Mouse (Mus musculus) liver, embryonic 14.5 days (tissue): ENCODE data around the gene Nrp2. TPM values are rescaled to one million over a fixed set of nuclear protein-coding genes. Genes with fewer than 3 reads are reported as not detected.

Experiments used
- ATAC-seq: fragments of 200-750 bp; cut with Nextera tagmentation; 2 replicates; pipeline ENCODE4 v1.8.0; 2017; ENCODE audit warnings: moderate number of reproducible peaks, mild to moderate bottlenecking, moderate library complexity; ENCODE audit not compliant: insufficient read depth
- DNase-seq, 3 experiments: peaks; one replicate each; pipeline ENCODE4 v3.0.0-alpha.2; 2012 to 2013; ENCODE audit warnings: low read depth in 3 of 3, low spot score in 3 of 3
- H3K27ac ChIP-seq: fragments of 300-500 bp; sonication (generic); 2 replicates; pipeline ENCODE4 v1.5.1; 2014; ENCODE audit warnings: moderate library complexity, mild to moderate bottlenecking, control low read depth, inconsistent platforms
- H3K27me3 ChIP-seq: fragments of 300-500 bp; sonication (generic); 2 replicates; pipeline ENCODE4 v1.6.1; 2014; ENCODE audit warnings: mild to moderate bottlenecking, low read length, moderate library complexity; ENCODE audit not compliant: control insufficient read depth, insufficient read depth
- H3K36me3 ChIP-seq: fragments of 300-500 bp; sonication (generic); replicated peaks from 2 replicates; pipeline ENCODE4 v1.6.1; 2014; ENCODE audit warnings: low read depth; ENCODE audit not compliant: control insufficient read depth, insufficient read depth
- H3K4me1 ChIP-seq, 2 experiments: fragments of 200-500 bp in 1 of 2; fragments of 300-500 bp in 1 of 2; sonication (generic) in 1 of 2; replicated peaks; 2 replicates each; pipeline ENCODE4 v1.6.1; 2012 to 2014; ENCODE audit warnings: antibody characterized with exemption in 1 of 2, inconsistent platforms in 1 of 2, low read length in 1 of 2; ENCODE audit not compliant: control insufficient read depth in 2 of 2, insufficient read depth in 2 of 2
- H3K4me2 ChIP-seq: fragments of 300-500 bp; sonication (generic); 2 replicates; pipeline ENCODE4 v1.6.1; 2014; ENCODE audit warnings: low read depth, mild to moderate bottlenecking, control low read depth, moderate library complexity
- H3K4me3 ChIP-seq, 2 experiments: fragments of 200-500 bp in 1 of 2; fragments of 300-500 bp in 1 of 2; sonication (generic) in 1 of 2; 2 replicates each; pipeline ENCODE4 v1.5.1; 2012 to 2014; ENCODE audit warnings: low read depth in 2 of 2, low read length in 2 of 2, mild to moderate bottlenecking in 2 of 2, control low read depth in 1 of 2, inconsistent platforms in 1 of 2, moderate library complexity in 1 of 2; ENCODE audit not compliant: insufficient read depth in 1 of 2
- H3K9ac ChIP-seq: fragments of 300-500 bp; sonication (generic); replicated peaks from 2 replicates; pipeline ENCODE4 v1.6.1; 2014; ENCODE audit warnings: mild to moderate bottlenecking, control low read depth, moderate library complexity
- H3K9me3 ChIP-seq: fragments of 300-500 bp; sonication (generic); 2 replicates; pipeline ENCODE4 v1.6.1; 2016; ENCODE audit warnings: low read length, mixed read lengths; ENCODE audit not compliant: control insufficient read depth
- CTCF ChIP-seq: IDR thresholded peaks from 2 replicates; pipeline ENCODE4 v1.5.1; 2016; ENCODE audit warnings: antibody characterized with exemption, low read depth, control low read depth
- EP300 ChIP-seq: IDR thresholded peaks from 2 replicates; pipeline ENCODE4 v1.6.1; 2016; ENCODE audit warnings: antibody characterized with exemption, low read depth
- WGBS: fragments of 180-500 bp; shearing (Covaris S2); extraction: QIAGEN DNeasy Blood & Tissue Kit; methylation state at CpG from one replicate; pipeline ENCODE4 v1.1.7; 2014; ENCODE audit not compliant: insufficient replicate concordance; 5-methylcytosine and 5-hydroxymethylcytosine counted together
- polyA plus RNA-seq, 2 experiments: library from polyadenylated mRNA; depleted of rRNA in 1 of 2; stranded (reverse) in 1 of 2; unstranded in 1 of 2; fragments of >200 nt; fragmentation: Nextera tagmentation in 1 of 2; extraction: Ambion mirVana in 1 of 2; gene quantifications; 2 replicates each; pipeline versions ENCODE4 v1.2.1 to v1.2.3; 2012 to 2014

The Nrp2 gene
- polyA plus RNA-seq, 2 experiments = 0.32 to 0.76 TPM

GRCm38 (mm10) chr1:62748361-62748760 lies 45.3 kb downstream of the Nrp2 start:
- Histone ChIP-seq H3K4me3 (no peak overlapping the region), H3K27ac (no peak overlapping the region), H3K27me3 (no peaks in the 10 kb centered on the region), H3K9me3 (no peaks in the 10 kb centered on the region), H3K4me1 (no peaks in the 10 kb centered on the region; a peak in 1 of 4 replicates), H3K9ac (no peak overlapping the region), H3K4me2 (no peak overlapping the region), H3K36me3 (no peaks in the 10 kb centered on the region)
- ATAC-seq = no peak
- 85% methylated on average over 3 of the region's 3 CpGs for WGBS
- no peak for DNase-seq
- no peak for TF ChIP-seq CTCF
- TF ChIP-seq EP300 = no peak

- Histone ChIP-seq H3K9ac (no peak overlapping the region), H3K36me3 (no peaks in the 10 kb centered on the region), H3K27ac (no peak overlapping the region), H3K4me3 (no peak overlapping the region), H3K9me3 (no peaks in the 10 kb centered on the region), H3K4me1 (no peaks in the 10 kb centered on the region; a peak in 1 of 4 replicates), H3K27me3 (no peaks in the 10 kb centered on the region), H3K4me2 (no peak overlapping the region)
- 74% methylated on average over 14 of the region's 14 CpGs for WGBS
- TF ChIP-seq EP300 (no peak), CTCF (no peak)
- no peak for DNase-seq
- ATAC-seq = no peak
These were observed 46.6 kb downstream of the Nrp2 start for GRCm38 (mm10) chr1:62749716-62750115.

GRCm38 (mm10) chr1:62750408-62751008 lies 47.4 kb downstream of the Nrp2 start:
- no peaks in the 10 kb centered on the region for H3K27me3 ChIP-seq
- DNase-seq (no peak), ATAC-seq (no peak)
- WGBS = 47% methylated on average over 5 of the region's 5 CpGs
- no peaks in the 10 kb centered on the region for H3K36me3 ChIP-seq
- H3K27ac ChIP-seq = no peak overlapping the region
- no peaks in the 10 kb centered on the region for H3K9me3 ChIP-seq
- H3K4me2 ChIP-seq = no peak overlapping the region
- no peak overlapping the region for H3K9ac ChIP-seq
- H3K4me3 ChIP-seq = no peak overlapping the region
- TF ChIP-seq CTCF (no peak), EP300 (no peak)
- no peaks in the 10 kb centered on the region; a peak in 1 of 4 replicates for H3K4me1 ChIP-seq

GRCm38 (mm10) chr1:62751011-62752006 lies 48.2 kb downstream of the Nrp2 start:
- Histone ChIP-seq H3K27me3 (no peaks in the 10 kb centered on the region), H3K9ac (no peak overlapping the region), H3K4me2 (no peak overlapping the region), H3K4me1 (no peaks in the 10 kb centered on the region; a peak in 1 of 4 replicates), H3K36me3 (no peaks in the 10 kb centered on the region), H3K27ac (no peak overlapping the region), H3K4me3 (no peak overlapping the region), H3K9me3 (no peaks in the 10 kb centered on the region)
- ATAC-seq (no peak), DNase-seq (no peak)
- 34% methylated on average over 15 of the region's 15 CpGs for WGBS
- TF ChIP-seq CTCF = no peak
- no peak for TF ChIP-seq EP300

- WGBS = 75% methylated on average over 8 of the region's 8 CpGs
These were observed 49.0 kb downstream of the Nrp2 start for GRCm38 (mm10) chr1:62752055-62752454.

More at GRCm38 (mm10) chr1:62752055-62752454, 49.0 kb downstream of the Nrp2 start:
- DNase-seq (no peak), ATAC-seq (no peak)
- no peak for TF ChIP-seq EP300
- no peak for TF ChIP-seq CTCF
- Histone ChIP-seq H3K27ac (no peak overlapping the region), H3K4me1 (no peaks in the 10 kb centered on the region; a peak in 1 of 4 replicates), H3K9ac (no peak overlapping the region), H3K36me3 (no peaks in the 10 kb centered on the region), H3K4me3 (no peak overlapping the region), H3K9me3 (no peaks in the 10 kb centered on the region), H3K4me2 (no peak overlapping the region), H3K27me3 (no peaks in the 10 kb centered on the region)
